Mouse (Mus musculus) midbrain, embryonic 11.5 days (tissue): ENCODE data around the gene Usp17lc. TPM values are rescaled to one million over a fixed set of nuclear protein-coding genes. Genes with fewer than 3 reads are reported as not detected.
"Not testable (repeated sequence)": the region's sequence is repeated elsewhere in the genome, so short reads cannot be mapped to it uniquely, and the experiment has no call there.

Experiments
- ATAC-seq: fragments of 200-750 bp; cut with Nextera tagmentation; 2 replicates; pipeline ENCODE4 v1.8.0; 2017; ENCODE audit warnings: moderate TSS enrichment, moderate library complexity; ENCODE audit not compliant: low FRiP score
- DNase-seq: peaks from one replicate; pipeline ENCODE4 v3.0.0; 2015; ENCODE audit warnings: low spot score; ENCODE audit errors: missing footprints
- H3K27ac ChIP-seq: fragments of 300-500 bp; sonication (generic); 2 replicates; pipeline ENCODE4 v1.5.1; 2014; ENCODE audit warnings: low read depth, low read length
- H3K27me3 ChIP-seq: fragments of 300-500 bp; sonication (generic); 2 replicates; pipeline ENCODE4 v1.6.1; 2014; ENCODE audit warnings: mild to moderate bottlenecking, low read length, moderate library complexity, mixed read lengths; ENCODE audit not compliant: control insufficient read depth, insufficient read depth
- H3K36me3 ChIP-seq: fragments of 300-500 bp; sonication (generic); 2 replicates; pipeline ENCODE4 v1.6.1; 2014; ENCODE audit warnings: mild to moderate bottlenecking, low read length, moderate library complexity, mixed read lengths; ENCODE audit not compliant: control insufficient read depth, insufficient read depth
- H3K4me1 ChIP-seq: fragments of 300-500 bp; sonication (generic); 2 replicates; pipeline ENCODE4 v1.6.1; 2014; ENCODE audit warnings: low read length; ENCODE audit not compliant: control insufficient read depth, insufficient read depth
- H3K4me2 ChIP-seq: fragments of 300-500 bp; sonication (generic); 2 replicates; pipeline ENCODE4 v1.6.1; 2014; ENCODE audit warnings: mild to moderate bottlenecking, moderate library complexity
- H3K4me3 ChIP-seq: fragments of 300-500 bp; sonication (generic); 2 replicates; pipeline ENCODE4 v1.5.1; 2014; ENCODE audit warnings: low read depth, low read length
- H3K9ac ChIP-seq: fragments of 300-500 bp; sonication (generic); 2 replicates; pipeline ENCODE4 v1.6.1; 2014; ENCODE audit warnings: low read length
- H3K9me3 ChIP-seq: fragments of 300-500 bp; sonication (generic); 2 replicates; pipeline ENCODE4 v1.6.1; 2016; ENCODE audit warnings: low read length; ENCODE audit not compliant: control insufficient read depth
- WGBS: fragments of 180-500 bp; shearing (Covaris S2); extraction: QIAGEN DNeasy Blood & Tissue Kit; methylation state at CpG from one replicate; pipeline ENCODE4 v1.1.7; 2014; 5-methylcytosine and 5-hydroxymethylcytosine counted together
- polyA plus RNA-seq: library from polyadenylated mRNA; unstranded; fragments of >200 nt; fragmentation: Nextera tagmentation; extraction: Ambion mirVana; gene quantifications from 2 replicates; pipeline ENCODE4 v1.2.1, GENCODE M21; 2014

The Usp17lc gene
- polyA plus RNA-seq: not detected in 2 replicates

DNA sequence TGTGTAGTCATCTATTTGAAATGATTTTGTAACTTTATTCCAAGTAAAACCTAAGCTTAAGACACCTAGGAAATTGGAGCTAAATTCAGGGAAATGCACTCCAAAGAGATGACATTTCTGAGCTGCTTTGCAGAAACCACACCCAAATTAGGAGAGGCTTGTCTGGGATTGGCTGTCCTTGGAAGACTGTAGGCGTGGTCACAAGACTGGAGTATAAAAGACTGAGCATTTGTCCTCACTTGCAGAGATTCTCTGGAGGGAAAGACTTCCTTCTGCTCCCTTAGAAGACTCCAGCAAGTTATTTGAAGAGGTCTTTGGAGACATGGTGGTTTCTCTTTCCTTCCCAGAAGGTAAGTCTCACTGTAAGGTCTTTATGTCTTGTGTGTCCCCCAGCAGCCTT lies at the start of gene Usp17lc:
Usp17lc (plus strand) TSS at position 301 of the 400 bp plus-strand sequence.
- 64% methylated on average over 1 of the region's 1 CpGs for WGBS
- H3K9me3 ChIP-seq, H3K4me3 ChIP-seq, ATAC-seq, DNase-seq, H3K27ac ChIP-seq, H3K27me3 ChIP-seq, H3K4me2 ChIP-seq, H3K9ac ChIP-seq, H3K4me1 ChIP-seq, H3K36me3 ChIP-seq: not testable (repeated sequence)

DNA sequence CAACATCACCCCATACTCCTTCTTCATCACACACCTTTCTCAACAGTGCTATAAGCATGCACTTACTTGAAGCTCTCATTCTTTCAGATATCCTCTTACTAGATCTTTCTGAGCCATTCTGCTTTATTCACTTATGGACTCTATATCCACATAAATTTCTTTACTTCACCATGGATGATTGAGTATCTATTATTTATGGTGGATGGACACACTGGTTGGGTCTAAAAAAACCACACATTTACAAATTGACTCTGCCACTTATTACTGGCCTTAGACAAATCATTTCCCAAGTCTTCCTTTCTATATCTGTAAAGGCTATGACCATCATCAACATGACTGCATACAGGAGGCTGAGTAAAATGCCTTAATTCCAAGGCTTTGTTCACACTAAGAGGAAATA lies 28.8 kb upstream of the Usp17lc start, which contains the start of gene Olfr603:
Olfr603 (minus strand) TSS at position 101 of the 400 bp plus-strand sequence.
- Histone ChIP-seq H3K27ac (no peak within 1 kb of the TSS), H3K36me3 (no peaks in the 10 kb centered on the region), H3K9ac (no peak within 1 kb of the TSS), H3K4me1 (no peaks in the 10 kb centered on the region), H3K4me2 (no peak within 1 kb of the TSS), H3K9me3 (no peaks in the 10 kb centered on the region), H3K27me3 (no peaks in the 10 kb centered on the region), H3K4me3 (no peak within 1 kb of the TSS)
- DNase-seq (no peak), ATAC-seq (no peak)

DNA sequence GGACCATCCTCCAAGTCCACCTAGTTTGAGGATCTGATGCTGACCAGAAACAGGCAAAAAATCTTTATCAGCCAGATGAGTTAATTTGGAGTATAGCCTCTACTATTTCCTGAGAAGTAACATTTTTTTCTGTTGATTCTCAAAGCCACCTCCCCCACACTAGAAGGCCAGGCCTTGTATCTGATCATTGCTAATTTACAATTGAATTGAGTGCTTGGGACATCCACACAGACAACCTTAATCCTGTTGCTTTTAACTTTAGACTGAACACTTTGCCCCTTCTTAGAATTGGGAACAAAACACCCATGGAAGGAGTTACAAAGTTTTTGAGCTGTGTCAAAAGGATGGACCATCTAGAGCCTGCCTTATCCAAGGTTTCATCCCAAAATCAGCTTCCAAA lies 17.1 kb upstream of the Usp17lc start:
- Histone ChIP-seq H3K36me3 (no peaks in the 10 kb centered on the region), H3K27me3 (no peaks in the 10 kb centered on the region), H3K27ac (no peak overlapping the region), H3K9ac (no peak overlapping the region), H3K4me3 (no peak overlapping the region), H3K9me3 (no peaks in the 10 kb centered on the region), H3K4me2 (no peak overlapping the region), H3K4me1 (no peaks in the 10 kb centered on the region)
- DNase-seq (no peak), ATAC-seq (no peak)

DNA sequence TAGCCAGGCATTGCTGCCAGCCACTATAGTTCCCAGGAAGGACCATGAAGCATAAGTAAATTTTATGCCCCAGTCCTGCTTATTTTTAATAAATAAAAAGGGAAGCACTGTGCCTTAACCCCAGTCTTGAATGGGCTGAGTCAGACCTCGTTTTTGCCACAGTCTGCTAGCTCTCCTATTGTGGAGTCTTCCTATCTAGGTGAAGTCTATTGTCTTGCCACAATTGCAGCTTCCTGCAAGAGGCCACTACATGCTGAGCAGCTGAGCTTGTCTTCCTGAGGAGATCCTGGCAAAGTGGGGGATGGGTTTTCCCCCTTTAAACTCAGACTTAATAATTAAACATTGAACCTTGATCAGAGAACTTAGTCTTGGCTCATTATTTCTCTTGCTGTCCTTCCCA lies 15.9 kb upstream of the Usp17lc start:
- no peaks in the 10 kb centered on the region for H3K9me3 ChIP-seq
- WGBS: 11% methylated on average over 1 of the region's 1 CpGs
- H3K36me3 ChIP-seq: no peaks in the 10 kb centered on the region
- no peak overlapping the region for H3K9ac ChIP-seq
- no peak overlapping the region for H3K4me3 ChIP-seq
- DNase-seq (no peak), ATAC-seq (no peak)
- H3K27me3 ChIP-seq: no peaks in the 10 kb centered on the region
- H3K27ac ChIP-seq: no peak overlapping the region
- no peaks in the 10 kb centered on the region for H3K4me1 ChIP-seq
- no peak overlapping the region for H3K4me2 ChIP-seq

DNA sequence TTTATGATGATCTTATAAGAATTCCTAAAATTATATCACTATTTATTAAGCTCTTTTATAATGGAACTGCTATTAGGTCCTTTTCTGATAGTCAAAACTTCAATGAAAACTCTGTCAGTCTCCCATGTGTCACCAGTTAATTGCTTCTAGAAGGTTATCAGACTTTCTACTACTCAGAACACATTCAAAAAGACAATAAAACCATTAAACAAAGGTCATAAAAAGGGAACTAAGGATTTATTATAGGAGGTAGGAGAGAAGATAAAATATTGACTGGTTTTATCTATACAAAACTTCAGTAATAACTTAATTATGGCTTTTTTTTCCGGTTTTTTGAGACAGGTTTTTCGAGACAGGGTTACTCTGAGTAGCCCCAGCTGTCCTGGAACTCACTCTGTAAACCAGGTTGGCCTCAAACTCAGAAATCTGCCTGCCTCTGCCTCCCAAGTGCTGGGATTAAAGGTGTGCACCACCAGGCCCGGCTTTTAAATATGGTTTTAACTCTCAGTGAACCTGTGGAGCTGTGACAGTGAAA lies 8.3 kb upstream of the Usp17lc start:
- WGBS: 72% methylated on average over 3 of the region's 3 CpGs

DNA sequence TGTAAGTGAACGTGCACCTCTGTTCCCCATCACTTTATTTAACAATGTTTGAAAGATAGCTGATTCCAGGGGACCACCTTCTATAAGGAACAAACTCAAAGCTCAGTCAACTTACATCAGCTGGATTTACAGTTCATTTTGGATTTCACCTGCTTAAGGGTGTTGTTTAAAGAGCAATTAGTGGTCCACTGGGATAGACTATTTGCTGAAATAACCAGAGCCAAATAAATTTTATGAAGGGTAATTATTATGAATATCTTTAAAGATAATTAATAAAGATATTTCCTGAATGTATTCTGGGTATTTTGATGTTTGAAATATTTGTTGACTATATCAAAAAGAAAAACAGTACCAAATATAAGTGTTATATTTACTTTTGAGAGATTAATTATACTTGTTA lies 30.5 kb downstream of the Usp17lc start, which contains the start of gene Olfr605:
Olfr605 (minus strand) TSS at position 101 of the 400 bp plus-strand sequence.
- WGBS: 90% methylated on average over 1 of the region's 1 CpGs
- Histone ChIP-seq H3K9me3 (no peaks in the 10 kb centered on the region), H3K27me3 (no peaks in the 10 kb centered on the region), H3K4me3 (no peak within 1 kb of the TSS), H3K27ac (no peak within 1 kb of the TSS), H3K36me3 (no peaks in the 10 kb centered on the region), H3K9ac (no peak within 1 kb of the TSS), H3K4me2 (no peak within 1 kb of the TSS), H3K4me1 (no peaks in the 10 kb centered on the region)
- DNase-seq: no peak
- no peak for ATAC-seq

More for the DNA sequence above, 8.3 kb upstream of the Usp17lc start:
- DNase-seq, H3K9ac ChIP-seq, H3K27me3 ChIP-seq, H3K4me3 ChIP-seq, ATAC-seq, H3K27ac ChIP-seq, H3K4me1 ChIP-seq, H3K4me2 ChIP-seq, H3K36me3 ChIP-seq, H3K9me3 ChIP-seq: not testable (repeated sequence)

DNA sequence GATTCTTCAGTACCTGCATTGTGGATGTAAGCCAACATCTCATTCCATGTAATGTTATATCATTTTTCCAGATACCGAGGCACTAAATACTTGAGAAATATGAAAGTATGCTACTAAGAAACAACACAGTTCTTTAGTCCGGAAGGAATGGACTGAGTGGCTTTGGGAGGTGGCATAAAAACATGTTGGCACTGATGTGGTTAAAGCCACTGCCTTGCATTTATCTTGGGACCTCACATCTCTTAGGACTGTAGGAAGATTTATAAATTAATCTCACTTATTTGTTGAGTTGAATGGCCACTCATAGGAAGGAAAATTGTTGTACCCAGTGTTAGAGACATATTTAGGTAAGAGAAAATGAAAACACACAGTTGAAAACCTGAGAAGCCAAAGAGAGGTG lies 33.9 kb downstream of the Usp17lc start, which contains the start of gene Olfr606:
Olfr606 (plus strand) TSS at position 301 of the 400 bp plus-strand sequence.
- ATAC-seq (no peak), DNase-seq (no peak)
- Histone ChIP-seq H3K4me3 (no peak within 1 kb of the TSS), H3K27ac (no peak within 1 kb of the TSS), H3K4me1 (no peaks in the 10 kb centered on the region), H3K4me2 (no peak within 1 kb of the TSS), H3K9me3 (no peaks in the 10 kb centered on the region), H3K36me3 (no peaks in the 10 kb centered on the region), H3K9ac (no peak within 1 kb of the TSS), H3K27me3 (no peaks in the 10 kb centered on the region)
- 96% methylated on average over 2 of the region's 2 CpGs for WGBS

DNA sequence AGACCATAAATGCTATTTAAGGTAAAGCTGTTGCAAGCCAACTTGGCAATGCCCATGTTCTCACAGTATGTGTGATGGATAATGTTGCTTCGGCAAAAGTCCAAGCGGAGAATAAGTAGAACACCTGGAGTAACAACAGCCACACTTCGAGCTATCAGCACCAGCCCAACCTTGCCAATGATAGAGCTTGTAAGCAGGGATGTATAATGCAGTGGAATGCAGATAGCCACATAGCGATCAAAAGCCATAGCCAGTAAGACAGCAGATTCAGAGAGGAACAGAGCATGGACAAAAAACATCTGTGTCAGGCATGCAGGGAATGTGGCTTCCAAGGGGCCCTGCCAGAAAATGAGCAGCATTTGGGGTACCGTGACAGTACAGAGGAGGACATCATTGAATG lies 45.7 kb downstream of the Usp17lc start:
- Histone ChIP-seq H3K4me2 (no peak overlapping the region), H3K27ac (no peak overlapping the region), H3K9ac (no peak overlapping the region), H3K4me3 (no peak overlapping the region), H3K9me3 (no peaks in the 10 kb centered on the region), H3K36me3 (no peaks in the 10 kb centered on the region), H3K4me1 (no peaks in the 10 kb centered on the region), H3K27me3 (no peaks in the 10 kb centered on the region)
- no peak for DNase-seq
- no peak for ATAC-seq
- WGBS: 89% methylated on average over 5 of the region's 5 CpGs
